Mouse (Mus musculus): ENCODE measurements around the gene Srm. TPM values are rescaled to one million over a fixed set of nuclear protein-coding genes. Genes with fewer than 3 reads are reported as not detected.

Gene Srm
- 282 TPM for polyA plus RNA-seq (2012; fragmentation: generic; extraction: Trizol)
- long read RNA-seq, experiment 1, transcript Srm-201 (7 exons, 1,338 nt) = major isoform, 171 of 191 reads
- long read RNA-seq, experiment 1, partial matches to known transcripts = 13 of 191 reads
- long read RNA-seq, experiment 1, other reads (novel, unspliced or antisense) = 7 of 191 reads
- long read RNA-seq, experiment 2, transcript Srm-201 (7 exons, 1,338 nt) = major isoform, 502 of 543 reads
- long read RNA-seq, experiment 2, partial matches to known transcripts = 19 of 543 reads
- long read RNA-seq, experiment 2, other reads (novel, unspliced or antisense) = 22 of 543 reads

DNA sequence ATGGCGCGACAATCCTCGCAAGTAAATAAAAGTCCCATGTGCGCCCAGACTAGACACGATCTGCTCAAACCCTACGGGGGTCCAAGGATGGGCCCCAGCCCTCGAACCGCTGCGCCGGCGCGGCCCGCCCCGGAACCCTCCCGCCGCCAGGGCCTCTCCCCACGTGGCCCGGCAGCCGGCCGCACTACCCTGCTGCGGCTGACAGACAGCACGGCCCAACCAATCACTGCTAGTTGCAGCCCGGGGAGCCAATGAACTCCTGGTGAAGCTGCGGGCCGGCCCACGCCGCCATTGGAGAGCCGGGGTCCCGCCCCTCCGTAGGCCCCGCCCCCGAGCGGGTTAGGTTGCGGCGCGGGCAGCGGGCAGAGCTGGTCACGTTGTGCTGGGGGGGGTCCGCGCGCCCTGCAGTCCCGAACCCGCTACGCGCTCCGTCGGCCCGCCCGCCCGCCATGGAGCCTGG is at the start of gene Srm:
Gene Srm (plus strand): TSS at position 333 of the 460 bp plus-strand sequence.
- peaks cover 37% of the 10 kb centered on the region for H3K36me3 ChIP-seq (ENCODE audit: control insufficient read depth, insufficient read depth)
- TF ChIP-seq MAX (IDR thresholded peaks at IDR 0.05) (peak; percentile 91), MYOG (IDR thresholded peaks at IDR 0.05; ENCODE audit: control insufficient read depth, extremely low read depth, insufficient read length) (no peak), CEBPB (IDR thresholded peaks at IDR 0.05; ENCODE audit: low read depth) (no peak), MYOD1 (IDR thresholded peaks at IDR 0.05; ENCODE audit: control insufficient read depth, insufficient read length, low read depth) (no peak), FOSL1 (IDR thresholded peaks at IDR 0.05; ENCODE audit: insufficient read depth, low read length, poor library complexity, severe bottlenecking) (no peak), USF1 (IDR thresholded peaks at IDR 0.05; ENCODE audit: low read depth) (peak; percentile 60), CTCF (IDR thresholded peaks at IDR 0.05; ENCODE audit: control insufficient read depth, insufficient read depth, insufficient read length) (no peak)

DNA sequence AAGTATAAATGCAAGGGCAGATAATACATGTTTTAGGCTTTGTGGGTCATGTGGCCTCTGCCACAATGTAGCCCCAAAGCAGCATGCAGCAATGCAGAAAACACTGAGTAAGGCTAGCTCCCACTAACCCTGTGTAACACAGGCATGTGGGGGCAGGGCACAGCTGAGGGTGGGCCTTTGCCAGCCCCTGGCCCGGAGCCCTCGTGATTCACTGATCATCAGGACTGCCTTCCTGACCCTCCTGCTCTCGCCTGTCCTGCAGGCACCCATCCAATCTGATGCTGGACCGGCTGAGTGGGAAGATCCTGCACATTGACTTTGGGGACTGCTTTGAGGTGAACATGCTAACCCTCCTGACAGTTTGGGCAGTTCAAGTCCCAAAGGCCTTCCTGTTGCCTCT is 42.2 kb upstream of the Srm start:
- no peak for TF ChIP-seq MAX (IDR thresholded peaks at IDR 0.05)
- TF ChIP-seq MYOD1 (IDR thresholded peaks at IDR 0.05; ENCODE audit: control insufficient read depth, insufficient read length, low read depth) = no peak
- TF ChIP-seq CTCF (IDR thresholded peaks at IDR 0.05; ENCODE audit: control insufficient read depth, insufficient read depth, insufficient read length) = no peak
- TF ChIP-seq USF1 (IDR thresholded peaks at IDR 0.05; ENCODE audit: low read depth) = no peak
- TF ChIP-seq MYOG (IDR thresholded peaks at IDR 0.05; ENCODE audit: control insufficient read depth, extremely low read depth, insufficient read length) = no peak
- no peak for TF ChIP-seq CEBPB (IDR thresholded peaks at IDR 0.05; ENCODE audit: low read depth)
- no peak for TF ChIP-seq FOSL1 (IDR thresholded peaks at IDR 0.05; ENCODE audit: insufficient read depth, low read length, poor library complexity, severe bottlenecking)
- Histone ChIP-seq H3K27me3 (ENCODE audit: control insufficient read depth, insufficient read depth, insufficient read length) (no peaks in the 10 kb centered on the region), H3K79me3 (ENCODE audit: low read depth) (no peaks in the 10 kb centered on the region), H3K79me2 (ENCODE audit: control insufficient read depth, insufficient read depth) (no peaks in the 10 kb centered on the region), H3ac (ENCODE audit: control insufficient read depth, insufficient read length, low read depth) (no peak overlapping the region), H3K4me3 (ENCODE audit: insufficient read depth, poor library complexity, severe bottlenecking) (no peak overlapping the region), H3K36me3 (ENCODE audit: control insufficient read depth, insufficient read depth) (peaks cover 30% of the 10 kb centered on the region)

More for the DNA sequence above, at the start of gene Srm:
- Histone ChIP-seq H3ac (ENCODE audit: control insufficient read depth, insufficient read length, low read depth) (peak within 1 kb of the TSS; percentile 89), H3K27me3 (ENCODE audit: control insufficient read depth, insufficient read depth, insufficient read length) (no peaks in the 10 kb centered on the region), H3K79me3 (ENCODE audit: low read depth) (peaks cover 26% of the 10 kb centered on the region), H3K79me2 (ENCODE audit: control insufficient read depth, insufficient read depth) (peaks cover 47% of the 10 kb centered on the region), H3K4me3 (ENCODE audit: insufficient read depth, poor library complexity, severe bottlenecking) (peak within 1 kb of the TSS; percentile 87)

DNA sequence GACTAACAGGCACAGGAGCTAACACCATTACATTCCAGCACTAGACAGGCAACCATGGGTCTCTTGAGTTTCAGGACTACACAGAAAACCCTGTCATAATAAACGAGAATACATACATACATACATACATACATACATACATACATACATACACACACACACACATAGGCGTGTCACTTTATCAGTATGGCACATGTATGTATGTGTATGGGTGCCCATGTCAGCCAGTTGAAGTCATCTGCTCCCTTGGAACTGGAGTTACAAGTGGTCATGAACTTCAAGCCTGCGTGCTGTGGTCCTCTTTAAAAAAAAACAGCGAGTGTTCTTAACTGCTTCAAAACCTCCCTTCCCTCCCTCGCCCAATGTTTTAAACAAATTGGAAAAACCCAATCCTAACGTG is 33.5 kb upstream of the Srm start:
- Histone ChIP-seq H3K79me3 (ENCODE audit: low read depth) (peaks cover 8% of the 10 kb centered on the region), H3K36me3 (ENCODE audit: control insufficient read depth, insufficient read depth) (peaks cover 34% of the 10 kb centered on the region), H3K79me2 (ENCODE audit: control insufficient read depth, insufficient read depth) (peaks cover 24% of the 10 kb centered on the region), H3K27me3 (ENCODE audit: control insufficient read depth, insufficient read depth, insufficient read length) (no peaks in the 10 kb centered on the region), H3K4me3 (ENCODE audit: insufficient read depth, poor library complexity, severe bottlenecking) (peak overlapping the region; percentile 55), H3ac (ENCODE audit: control insufficient read depth, insufficient read length, low read depth) (no peak overlapping the region)
- TF ChIP-seq USF1 (IDR thresholded peaks at IDR 0.05; ENCODE audit: low read depth) (no peak), MAX (IDR thresholded peaks at IDR 0.05) (no peak), MYOG (IDR thresholded peaks at IDR 0.05; ENCODE audit: control insufficient read depth, extremely low read depth, insufficient read length) (no peak), MYOD1 (IDR thresholded peaks at IDR 0.05; ENCODE audit: control insufficient read depth, insufficient read length, low read depth) (no peak), FOSL1 (IDR thresholded peaks at IDR 0.05; ENCODE audit: insufficient read depth, low read length, poor library complexity, severe bottlenecking) (no peak), CEBPB (IDR thresholded peaks at IDR 0.05; ENCODE audit: low read depth) (no peak), CTCF (IDR thresholded peaks at IDR 0.05; ENCODE audit: control insufficient read depth, insufficient read depth, insufficient read length) (no peak)

DNA sequence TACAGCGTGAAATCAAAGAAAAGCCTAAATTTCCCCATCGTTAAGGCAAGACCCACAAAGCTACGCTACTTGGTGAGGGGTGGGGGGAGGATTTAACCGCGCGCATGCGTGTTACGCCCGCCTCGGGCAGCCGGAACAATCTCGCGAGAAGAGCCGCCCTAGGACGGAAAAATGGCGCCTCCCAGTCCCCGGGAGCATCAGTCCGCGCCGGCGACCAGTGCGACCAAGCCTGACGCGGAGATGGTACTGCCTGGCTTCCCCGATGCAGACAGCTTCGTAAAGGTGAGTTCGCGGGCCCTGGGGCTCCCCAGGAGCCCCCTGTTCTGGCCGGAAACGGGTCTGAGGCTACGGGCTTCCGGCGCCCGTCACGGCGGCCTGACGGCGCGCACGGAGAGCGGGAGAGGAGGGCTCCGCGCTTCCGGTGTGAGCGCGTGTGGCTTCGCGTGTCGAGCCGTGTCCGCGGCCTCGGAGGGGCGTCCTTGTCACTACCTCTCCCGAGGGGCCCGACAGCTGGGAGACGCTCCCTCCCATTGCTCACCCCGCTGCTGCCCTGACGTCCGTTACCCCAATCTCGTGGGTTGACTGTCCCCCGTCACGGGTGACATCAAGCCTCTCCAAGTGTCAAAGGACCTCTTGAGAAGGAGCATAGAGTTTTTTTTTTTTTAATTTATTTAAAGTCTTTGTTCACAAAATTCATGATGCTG is 32.9 kb upstream of the Srm start, which contains the start of gene Exosc10:
Gene Exosc10 (plus strand): TSS at position 133 of the 704 bp plus-strand sequence.
- peaks cover 35% of the 10 kb centered on the region for H3K36me3 ChIP-seq (ENCODE audit: control insufficient read depth, insufficient read depth)
- TF ChIP-seq CEBPB (IDR thresholded peaks at IDR 0.05; ENCODE audit: low read depth) (no peak), MAX (IDR thresholded peaks at IDR 0.05) (peak; percentile 92), MYOG (IDR thresholded peaks at IDR 0.05; ENCODE audit: control insufficient read depth, extremely low read depth, insufficient read length) (no peak), FOSL1 (IDR thresholded peaks at IDR 0.05; ENCODE audit: insufficient read depth, low read length, poor library complexity, severe bottlenecking) (no peak)
- peaks cover 24% of the 10 kb centered on the region for H3K79me2 ChIP-seq (ENCODE audit: control insufficient read depth, insufficient read depth)
- no peaks in the 10 kb centered on the region for H3K27me3 ChIP-seq (ENCODE audit: control insufficient read depth, insufficient read depth, insufficient read length)
- H3K79me3 ChIP-seq (ENCODE audit: low read depth) = peaks cover 8% of the 10 kb centered on the region
- H3K4me3 ChIP-seq (ENCODE audit: insufficient read depth, poor library complexity, severe bottlenecking) = peak within 1 kb of the TSS; percentile 55
- peak within 1 kb of the TSS; percentile 89 for H3ac ChIP-seq (ENCODE audit: control insufficient read depth, insufficient read length, low read depth)

DNA sequence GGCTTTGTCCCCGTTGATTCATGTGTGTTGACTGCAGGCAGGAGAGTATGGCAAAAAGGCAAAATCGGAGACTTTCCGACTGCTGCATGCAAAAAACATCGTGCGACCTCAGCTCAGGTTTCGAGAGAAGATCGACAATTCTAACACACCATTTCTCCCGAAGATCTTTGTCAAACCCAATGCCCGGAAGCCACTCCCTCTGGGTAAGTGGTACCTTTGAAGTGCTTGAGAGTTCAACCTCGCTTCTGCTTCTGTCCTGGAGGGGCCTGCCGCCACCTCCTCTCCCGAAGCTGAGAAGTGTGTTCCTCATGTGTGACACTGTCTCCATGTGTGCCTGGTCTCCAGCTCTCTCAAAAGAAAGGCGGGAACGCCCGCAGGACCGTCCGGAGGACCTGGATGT is 28.6 kb upstream of the Srm start:
- Histone ChIP-seq H3ac (ENCODE audit: control insufficient read depth, insufficient read length, low read depth) (no peak overlapping the region), H3K4me3 (ENCODE audit: insufficient read depth, poor library complexity, severe bottlenecking) (no peak overlapping the region), H3K36me3 (ENCODE audit: control insufficient read depth, insufficient read depth) (peaks cover 69% of the 10 kb centered on the region), H3K79me2 (ENCODE audit: control insufficient read depth, insufficient read depth) (peaks cover 24% of the 10 kb centered on the region), H3K27me3 (ENCODE audit: control insufficient read depth, insufficient read depth, insufficient read length) (no peaks in the 10 kb centered on the region), H3K79me3 (ENCODE audit: low read depth) (peaks cover 8% of the 10 kb centered on the region)
- TF ChIP-seq CTCF (IDR thresholded peaks at IDR 0.05; ENCODE audit: control insufficient read depth, insufficient read depth, insufficient read length) (no peak), MAX (IDR thresholded peaks at IDR 0.05) (no peak), MYOG (IDR thresholded peaks at IDR 0.05; ENCODE audit: control insufficient read depth, extremely low read depth, insufficient read length) (no peak), FOSL1 (IDR thresholded peaks at IDR 0.05; ENCODE audit: insufficient read depth, low read length, poor library complexity, severe bottlenecking) (no peak), MYOD1 (IDR thresholded peaks at IDR 0.05; ENCODE audit: control insufficient read depth, insufficient read length, low read depth) (no peak), USF1 (IDR thresholded peaks at IDR 0.05; ENCODE audit: low read depth) (no peak), CEBPB (IDR thresholded peaks at IDR 0.05; ENCODE audit: low read depth) (no peak)
